Mouse (Mus musculus) kidney, adult 2 months (tissue): ENCODE results near the gene Cemip2. TPM values are rescaled to one million over a fixed set of nuclear protein-coding genes. Genes with fewer than 3 reads are reported as not detected.
A peak's percentile ranks its signal among the peaks of the same experiment; 100 is the strongest.

Experiments
- DNase-seq: peaks from one replicate; pipeline ENCODE4 v3.0.0; 2021
- H3K27ac ChIP-seq: fragments of 200-500 bp; 2 replicates; pipeline ENCODE4 v1.5.1; 2012; ENCODE audit warnings: low read depth, low read length, control low read depth, inconsistent platforms; ENCODE audit not compliant: insufficient read depth
- H3K27me3 ChIP-seq: fragments of 200-500 bp; replicated peaks from 2 replicates; pipeline ENCODE4 v1.6.1; 2012; ENCODE audit warnings: mild to moderate bottlenecking, moderate library complexity, low read length, inconsistent platforms; ENCODE audit not compliant: control insufficient read depth, insufficient read depth
- H3K36me3 ChIP-seq: fragments of 200-500 bp; 2 replicates; pipeline ENCODE4 v1.6.1; 2012; ENCODE audit warnings: mild to moderate bottlenecking, moderate library complexity, low read length, inconsistent platforms; ENCODE audit not compliant: control insufficient read depth, insufficient read depth
- H3K4me1 ChIP-seq: fragments of 200-500 bp; 2 replicates; pipeline ENCODE4 v1.6.1; 2011; ENCODE audit warnings: low read length; ENCODE audit not compliant: control insufficient read depth, insufficient read depth
- H3K4me3 ChIP-seq: fragments of 200-500 bp; 2 replicates; pipeline ENCODE4 v1.5.1; 2011; ENCODE audit warnings: mild to moderate bottlenecking, low read depth, low read length, control low read depth; ENCODE audit not compliant: insufficient read depth
- CTCF ChIP-seq: fragments of 200-500 bp; conservative IDR thresholded peaks from 2 replicates; pipeline ENCODE4 v1.5.1; 2011; ENCODE audit warnings: low read depth, mild to moderate bottlenecking, control low read depth, low read length, moderate library complexity, mixed read lengths; ENCODE audit not compliant: insufficient read depth, insufficient read length
- POLR2A ChIP-seq: fragments of 200-500 bp; IDR thresholded peaks from one replicate; pipeline ENCODE4 v1.6.1; 2011; ENCODE audit warnings: low read depth, low read length, control low read depth
- WGBS: fragments of 180-500 bp; shearing (Covaris S2); methylation state at CpG from one replicate; pipeline ENCODE4 v1.1.7; 2018; 5-methylcytosine and 5-hydroxymethylcytosine counted together
- polyA plus RNA-seq: library from polyadenylated mRNA; depleted of rRNA; stranded (reverse); fragments of >200 nt; gene quantifications from 2 replicates; pipeline ENCODE4 v1.2.3, GENCODE M21; 2012

Cemip2 gene
- polyA plus RNA-seq, 1 experiment: 6.9 TPM

DNA sequence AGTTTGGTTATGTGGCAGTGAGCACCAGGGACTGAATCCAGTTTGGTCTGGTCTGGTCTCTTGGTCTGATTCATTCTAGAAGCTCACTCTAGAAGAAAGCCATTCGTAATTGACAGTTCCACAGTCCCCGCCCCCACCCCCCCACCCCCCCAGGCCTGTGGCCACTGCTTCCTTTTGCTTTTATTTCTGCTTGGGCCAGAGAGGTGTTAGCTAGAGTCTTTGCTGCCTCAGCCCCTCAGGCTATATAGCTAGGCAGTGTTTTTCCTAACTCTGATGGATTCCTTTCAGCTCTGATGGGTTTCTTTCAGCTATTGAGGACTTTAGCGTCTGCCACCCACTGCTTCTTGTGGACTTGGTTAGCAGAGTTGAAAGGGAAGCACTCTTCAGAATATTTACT is 7.0 kb downstream of the Cemip2 start:
- peaks cover 11% of the 10 kb centered on the region; the same call in 1 of the 2 replicates for H3K4me1 ChIP-seq

DNA sequence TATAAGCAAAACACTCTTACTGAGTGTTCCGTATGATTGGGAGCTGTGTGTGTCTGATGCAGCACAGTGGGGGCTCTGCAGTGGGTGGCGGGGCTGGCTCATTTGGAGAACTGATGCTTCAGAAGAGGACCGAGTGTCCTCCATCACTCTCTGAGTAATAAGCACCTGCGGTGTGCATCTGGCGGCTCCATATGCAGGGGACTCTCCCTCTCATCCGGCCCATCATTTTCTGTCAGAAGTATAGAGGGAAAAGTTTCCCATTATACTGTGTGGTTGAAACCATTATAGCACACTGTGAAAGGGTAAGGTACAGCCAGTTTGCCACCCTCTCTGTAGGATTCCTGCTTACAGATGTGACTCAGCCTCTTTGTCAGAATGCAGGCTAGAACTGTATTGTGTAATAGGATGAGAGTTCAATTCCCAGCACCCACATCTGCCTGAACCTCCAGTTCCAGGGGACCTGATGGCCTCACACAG is 8.9 kb downstream of the Cemip2 start:
- DNase-seq: no peak
- no peak overlapping the region for H3K27ac ChIP-seq
- H3K4me1 ChIP-seq: peaks cover 11% of the 10 kb centered on the region; the same call in 1 of the 2 replicates
- no peak for TF ChIP-seq POLR2A
- TF ChIP-seq CTCF: no peak
- no peaks in the 10 kb centered on the region for H3K36me3 ChIP-seq
- no peaks in the 10 kb centered on the region for H3K27me3 ChIP-seq
- no peak overlapping the region for H3K4me3 ChIP-seq
- 92% methylated on average over 6 of the region's 6 CpGs for WGBS

More for the DNA sequence above, 7.0 kb downstream of the Cemip2 start:
- peak overlapping the region; percentile 39; the same call in 1 of the 2 replicates for H3K4me3 ChIP-seq
- no peaks in the 10 kb centered on the region for H3K36me3 ChIP-seq
- H3K27me3 ChIP-seq: no peaks in the 10 kb centered on the region
- DNase-seq: peak; percentile 29
- H3K27ac ChIP-seq: peak overlapping the region; percentile 65
- no peak for TF ChIP-seq POLR2A
- 18% methylated on average over 3 of the region's 3 CpGs for WGBS

DNA sequence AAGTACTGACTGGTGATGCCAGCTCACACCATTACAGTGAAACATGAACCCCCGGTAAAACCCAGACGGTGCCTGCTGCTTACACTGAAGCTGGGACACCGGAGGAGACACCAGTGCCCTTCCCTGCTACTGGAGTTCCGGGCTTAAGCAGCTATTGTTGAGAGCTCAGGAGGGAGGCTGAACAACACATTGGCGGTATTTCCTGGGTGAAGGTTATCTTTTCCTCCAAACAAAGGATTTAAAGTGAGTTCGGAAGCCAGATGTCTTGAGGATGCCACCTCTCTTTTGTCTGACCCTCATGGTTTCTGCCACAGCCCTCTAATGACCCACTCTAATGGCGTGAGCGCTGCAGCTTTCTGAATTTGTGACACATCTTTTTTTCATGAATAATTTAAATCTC is 10.9 kb downstream of the Cemip2 start:
- Histone ChIP-seq H3K4me1 (peaks cover 8% of the 10 kb centered on the region; the same call in 1 of the 2 replicates), H3K27me3 (no peaks in the 10 kb centered on the region), H3K4me3 (no peak overlapping the region), H3K36me3 (no peaks in the 10 kb centered on the region), H3K27ac (no peak overlapping the region)
- WGBS: 60% methylated on average over 8 of the region's 8 CpGs
- TF ChIP-seq CTCF: no peak
- TF ChIP-seq POLR2A: no peak
- no peak for DNase-seq

DNA sequence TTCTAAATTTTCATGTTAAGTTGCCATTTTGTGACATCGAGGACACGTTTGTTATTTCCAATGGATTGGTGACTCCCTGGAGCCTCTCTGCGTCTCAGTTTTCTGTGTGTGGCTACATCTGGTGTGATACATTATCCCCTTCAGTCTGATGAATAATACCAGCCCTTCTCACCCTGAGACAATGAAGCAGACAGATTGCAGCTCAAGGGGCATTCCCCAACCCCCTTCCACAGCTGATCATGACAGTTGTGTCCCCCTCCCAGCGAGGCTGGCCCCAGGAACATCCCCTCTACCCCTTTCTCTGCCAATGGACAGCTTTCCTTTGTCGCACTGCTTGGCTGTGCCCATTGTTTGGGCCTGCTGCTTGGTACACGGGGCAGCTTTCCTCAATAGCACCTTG is 11.5 kb downstream of the Cemip2 start:
- H3K4me1 ChIP-seq: peaks cover 8% of the 10 kb centered on the region; the same call in 1 of the 2 replicates
- WGBS: 65% methylated on average over 6 of the region's 6 CpGs
- TF ChIP-seq POLR2A: no peak
- no peak for TF ChIP-seq CTCF
- no peak overlapping the region for H3K27ac ChIP-seq
- H3K4me3 ChIP-seq: no peak overlapping the region
- DNase-seq: no peak
- H3K36me3 ChIP-seq: no peaks in the 10 kb centered on the region; the same call in 1 of the 2 replicates
- no peaks in the 10 kb centered on the region for H3K27me3 ChIP-seq

DNA sequence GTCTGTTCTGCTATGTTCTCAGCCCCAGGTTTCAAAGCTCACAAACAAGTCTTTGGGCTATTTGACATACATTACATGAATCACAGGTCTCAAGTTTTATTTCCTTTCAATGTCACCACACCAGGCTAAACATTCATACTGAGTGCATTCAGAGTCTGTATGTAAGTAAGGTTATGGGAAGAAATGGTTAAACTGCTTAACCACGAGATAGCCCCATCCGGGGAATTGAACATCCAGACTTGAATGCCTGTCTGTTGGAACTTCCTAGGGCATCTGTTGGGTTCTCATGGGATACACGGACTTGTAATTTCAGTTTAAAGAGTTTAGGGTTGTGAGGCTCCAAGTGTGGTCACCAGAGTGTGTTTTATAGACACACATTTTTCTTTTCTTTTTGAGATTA is 13.2 kb downstream of the Cemip2 start:
- WGBS: 85% methylated on average over 3 of the region's 3 CpGs
- TF ChIP-seq POLR2A (no peak), CTCF (no peak)
- Histone ChIP-seq H3K27ac (no peak overlapping the region), H3K4me1 (0 out of 2 replicates have a peak, but pooled peaks cover 4% of the 10 kb centered on the region), H3K27me3 (no peaks in the 10 kb centered on the region), H3K4me3 (no peak overlapping the region), H3K36me3 (no peaks in the 10 kb centered on the region; the same call in 1 of the 2 replicates)
- no peak for DNase-seq

DNA sequence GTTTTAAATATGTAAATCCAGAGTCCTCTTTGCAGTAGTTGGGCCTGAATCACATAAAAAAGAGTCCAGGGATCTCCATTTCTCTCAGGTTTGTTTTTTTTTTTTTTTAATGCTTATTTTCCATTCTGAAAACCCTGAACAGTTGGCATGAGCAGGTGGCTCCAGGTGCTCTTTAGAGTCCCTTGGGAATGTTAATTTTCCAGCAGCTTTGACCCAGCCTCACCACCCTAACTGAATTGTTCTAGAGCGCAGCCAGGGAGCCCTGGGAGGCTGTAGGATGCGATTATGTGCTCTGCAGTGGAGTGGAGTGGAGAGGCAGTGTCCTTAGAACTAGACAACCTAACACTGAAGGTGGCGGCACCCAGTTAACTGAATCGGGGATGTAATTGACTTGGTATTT is 13.7 kb downstream of the Cemip2 start:
- no peak overlapping the region for H3K27ac ChIP-seq
- TF ChIP-seq POLR2A: no peak
- no peak for TF ChIP-seq CTCF
- WGBS: 84% methylated on average over 4 of the region's 4 CpGs
- H3K36me3 ChIP-seq: no peaks in the 10 kb centered on the region; the same call in 1 of the 2 replicates
- 0 out of 2 replicates have a peak, but pooled peaks cover 4% of the 10 kb centered on the region for H3K4me1 ChIP-seq
- no peak overlapping the region for H3K4me3 ChIP-seq
- no peak for DNase-seq
- no peaks in the 10 kb centered on the region for H3K27me3 ChIP-seq

DNA sequence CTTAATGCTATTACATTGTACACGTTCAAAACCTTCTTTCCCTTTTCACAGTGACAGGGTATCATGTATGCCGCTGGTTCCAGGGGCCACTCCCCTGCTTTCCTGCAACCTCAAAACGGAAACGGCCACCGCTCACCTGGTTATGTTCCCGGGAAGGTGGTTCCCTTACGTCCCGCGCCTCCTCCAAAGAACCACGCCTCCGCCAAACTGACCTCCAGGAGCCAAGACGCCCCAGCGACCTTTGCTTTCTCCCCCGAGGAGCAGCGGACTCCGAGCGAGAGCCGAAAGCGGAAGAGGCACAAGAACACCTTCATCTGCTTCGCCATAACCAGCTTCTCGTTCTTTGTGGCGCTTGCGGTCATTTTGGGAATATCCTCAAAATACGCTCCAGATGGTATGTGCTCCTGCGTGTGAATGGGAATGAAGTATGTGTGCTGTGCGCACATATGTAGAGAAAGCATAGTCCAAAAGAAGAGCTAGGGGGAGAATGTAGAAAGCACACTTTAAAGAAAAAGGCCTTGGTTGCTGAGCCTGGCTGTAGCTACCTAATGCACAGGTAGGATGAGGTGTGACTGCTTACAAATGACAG is 14.5 kb downstream of the Cemip2 start:
- H3K27ac ChIP-seq: no peak overlapping the region
- no peaks in the 10 kb centered on the region; the same call in 1 of the 2 replicates for H3K36me3 ChIP-seq
- H3K4me3 ChIP-seq: no peak overlapping the region
- TF ChIP-seq POLR2A: no peak
- no peak for TF ChIP-seq CTCF
- no peaks in the 10 kb centered on the region for H3K27me3 ChIP-seq
- 0 out of 2 replicates have a peak, but pooled peaks cover 4% of the 10 kb centered on the region for H3K4me1 ChIP-seq
- peak; percentile 51 for DNase-seq
- WGBS: 84% methylated on average over 26 of the region's 26 CpGs
